Mouse (Mus musculus) cortical plate, adult 2 months (tissue): ENCODE results near the gene Mlxip.

Experiments
- CTCF ChIP-seq: fragments of 200-500 bp; IDR thresholded peaks from 2 replicates; pipeline ENCODE4 v1.5.1; 2011; ENCODE audit warnings: mild to moderate bottlenecking, control low read depth, low read length; ENCODE audit not compliant: insufficient read depth; ENCODE audit errors: extremely low read depth
- POLR2A ChIP-seq: fragments of 200-500 bp; IDR thresholded peaks from 2 replicates; pipeline ENCODE4 v1.6.1; 2011; ENCODE audit warnings: mild to moderate bottlenecking, low read length, control low read depth; ENCODE audit not compliant: insufficient read depth; ENCODE audit errors: extremely low read depth

DNA sequence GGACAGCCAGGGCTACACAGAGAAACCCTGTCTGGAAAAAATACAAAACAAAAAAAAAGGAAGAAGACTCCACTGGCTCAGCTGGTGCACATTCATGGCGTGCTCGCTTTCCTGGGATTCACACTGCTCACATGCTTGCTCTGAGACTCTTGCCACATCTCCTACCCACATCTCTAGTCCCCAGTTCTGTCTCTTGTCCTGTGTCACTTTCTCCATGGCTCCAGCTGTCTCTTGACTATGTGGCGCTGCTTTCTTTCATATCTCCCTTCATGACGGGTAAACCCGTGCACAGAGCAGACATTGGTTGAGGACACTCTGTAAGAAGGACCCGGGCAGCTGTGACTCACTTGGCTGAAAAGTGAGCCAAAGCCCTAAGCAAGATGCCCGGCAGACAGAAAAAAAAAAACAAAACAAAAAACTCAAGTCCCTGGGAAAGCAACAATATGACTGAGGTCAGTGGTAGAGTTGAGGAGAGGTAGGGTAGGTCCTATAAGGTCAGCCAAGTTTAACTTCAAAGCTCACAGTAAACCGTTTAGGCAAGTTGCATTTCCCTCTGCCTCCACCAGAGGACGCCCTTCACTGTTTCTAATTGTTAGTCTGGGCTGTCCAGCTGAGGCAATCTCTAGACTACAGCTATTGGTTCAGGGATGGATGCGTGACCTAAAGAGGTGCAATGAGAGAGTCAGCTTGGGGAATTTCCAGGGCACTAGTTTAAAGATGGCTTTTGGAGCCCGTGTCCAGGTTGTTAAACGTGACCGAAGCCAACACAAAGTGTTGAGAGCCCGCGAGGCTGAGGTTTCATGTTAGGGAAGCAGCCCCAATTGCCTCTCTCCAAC lies 17.3 kb upstream of the Mlxip start:
- TF ChIP-seq POLR2A (no peak), CTCF (peak; percentile 98)
